Mouse (Mus musculus) right cerebral cortex, postnatal 36 days (tissue): ENCODE measurements around the gene Atxn1.

Experiments used
- DNase-seq, 2 experiments: peaks; one replicate each; pipeline ENCODE4 v3.0.0; 2022; ENCODE audit warnings: low spot score in 2 of 2, mixed read lengths in 1 of 2

Atxn1 gene

GRCm38 (mm10) chr13:45778171-45778570 is 186.6 kb downstream of the Atxn1 start:
- DNase-seq: no peak

- no peak for DNase-seq
Observed at GRCm38 (mm10) chr13:45775516-45775915, 189.3 kb downstream of the Atxn1 start.

- DNase-seq: no peak
Observed at GRCm38 (mm10) chr13:45773381-45774168, 191.2 kb downstream of the Atxn1 start.

- peak; percentile 19 to 55 for DNase-seq
Observed at GRCm38 (mm10) chr13:45769757-45770156, 195.1 kb downstream of the Atxn1 start.

- no peak for DNase-seq
Observed at GRCm38 (mm10) chr13:45768250-45768649, 196.6 kb downstream of the Atxn1 start.

GRCm38 (mm10) chr13:45764354-45764753 is 200.5 kb downstream of the Atxn1 start:
- no peak for DNase-seq

- no peak for DNase-seq
Observed at GRCm38 (mm10) chr13:45762278-45762677, 202.5 kb downstream of the Atxn1 start.

- DNase-seq: no peak
Observed at GRCm38 (mm10) chr13:45754483-45754882, 210.3 kb downstream of the Atxn1 start.

- no peak for DNase-seq
Observed at GRCm38 (mm10) chr13:45752498-45752897, 212.3 kb downstream of the Atxn1 start.

- DNase-seq: no peak
Observed at GRCm38 (mm10) chr13:45751231-45751630, 213.6 kb downstream of the Atxn1 start.

- no peak for DNase-seq
Observed at GRCm38 (mm10) chr13:45750627-45751026, 214.2 kb downstream of the Atxn1 start.

- no peak for DNase-seq
Observed at GRCm38 (mm10) chr13:45749937-45750336, 214.9 kb downstream of the Atxn1 start.

GRCm38 (mm10) chr13:45749222-45749621 is 215.6 kb downstream of the Atxn1 start:
- DNase-seq: no peak

GRCm38 (mm10) chr13:45748691-45749090 is 216.1 kb downstream of the Atxn1 start:
- DNase-seq: no peak

- DNase-seq: no peak
Observed at GRCm38 (mm10) chr13:45745851-45746773, 218.7 kb downstream of the Atxn1 start.

GRCm38 (mm10) chr13:45744803-45745432 is 219.9 kb downstream of the Atxn1 start:
- DNase-seq: peak in 1 of 2 experiments; percentile 76

- no peak for DNase-seq
Observed at GRCm38 (mm10) chr13:45743848-45744247, 221.0 kb downstream of the Atxn1 start.

GRCm38 (mm10) chr13:45740369-45740768 is 224.4 kb downstream of the Atxn1 start:
- DNase-seq: no peak

- DNase-seq: no peak
Observed at GRCm38 (mm10) chr13:45736241-45736640, 228.6 kb downstream of the Atxn1 start.

- DNase-seq: no peak
Observed at GRCm38 (mm10) chr13:45735802-45736201, 229.0 kb downstream of the Atxn1 start.

- no peak for DNase-seq
Observed at GRCm38 (mm10) chr13:45734531-45734930, 230.3 kb downstream of the Atxn1 start.

GRCm38 (mm10) chr13:45732590-45732989 is 232.2 kb downstream of the Atxn1 start:
- DNase-seq: no peak
